Mouse (Mus musculus) kidney, adult 2 months (tissue): Measurements from ENCODE around the gene Sdk1. TPM values are rescaled to one million over a fixed set of nuclear protein-coding genes. Genes with fewer than 3 reads are reported as not detected.

Source experiments
- DNase-seq: peaks from one replicate; pipeline ENCODE4 v3.0.0; 2021
- H3K27ac ChIP-seq: fragments of 200-500 bp; 2 replicates; pipeline ENCODE4 v1.5.1; 2012; ENCODE audit warnings: low read depth, low read length, control low read depth, inconsistent platforms; ENCODE audit not compliant: insufficient read depth
- H3K27me3 ChIP-seq: fragments of 200-500 bp; replicated peaks from 2 replicates; pipeline ENCODE4 v1.6.1; 2012; ENCODE audit warnings: mild to moderate bottlenecking, moderate library complexity, low read length, inconsistent platforms; ENCODE audit not compliant: control insufficient read depth, insufficient read depth
- H3K36me3 ChIP-seq: fragments of 200-500 bp; 2 replicates; pipeline ENCODE4 v1.6.1; 2012; ENCODE audit warnings: mild to moderate bottlenecking, moderate library complexity, low read length, inconsistent platforms; ENCODE audit not compliant: control insufficient read depth, insufficient read depth
- H3K4me1 ChIP-seq: fragments of 200-500 bp; 2 replicates; pipeline ENCODE4 v1.6.1; 2011; ENCODE audit warnings: low read length; ENCODE audit not compliant: control insufficient read depth, insufficient read depth
- H3K4me3 ChIP-seq: fragments of 200-500 bp; 2 replicates; pipeline ENCODE4 v1.5.1; 2011; ENCODE audit warnings: mild to moderate bottlenecking, low read depth, low read length, control low read depth; ENCODE audit not compliant: insufficient read depth
- CTCF ChIP-seq: fragments of 200-500 bp; conservative IDR thresholded peaks from 2 replicates; pipeline ENCODE4 v1.5.1; 2011; ENCODE audit warnings: low read depth, mild to moderate bottlenecking, control low read depth, low read length, moderate library complexity, mixed read lengths; ENCODE audit not compliant: insufficient read depth, insufficient read length
- POLR2A ChIP-seq: fragments of 200-500 bp; IDR thresholded peaks from one replicate; pipeline ENCODE4 v1.6.1; 2011; ENCODE audit warnings: low read depth, low read length, control low read depth
- WGBS: fragments of 180-500 bp; shearing (Covaris S2); methylation state at CpG from one replicate; pipeline ENCODE4 v1.1.7; 2018; 5-methylcytosine and 5-hydroxymethylcytosine counted together
- polyA plus RNA-seq: library from polyadenylated mRNA; depleted of rRNA; stranded (reverse); fragments of >200 nt; gene quantifications from 2 replicates; pipeline ENCODE4 v1.2.3, GENCODE M21; 2012; rRNA removed

Gene Sdk1
- polyA plus RNA-seq, 1 experiment: 0.63 TPM

GRCm38 (mm10) chr5:142262060-142262459 is 1020.8 kb downstream of the Sdk1 start:
- H3K27ac ChIP-seq: no peak overlapping the region
- H3K4me3 ChIP-seq: no peak overlapping the region
- H3K27me3 ChIP-seq: peaks cover 2% of the 10 kb centered on the region; the same call in 1 of the 2 replicates
- DNase-seq: no peak
- 57% methylated on average over 6 of the region's 6 CpGs for WGBS
- TF ChIP-seq POLR2A (no peak), CTCF (no peak)
- H3K4me1 ChIP-seq: no peaks in the 10 kb centered on the region
- H3K36me3 ChIP-seq: no peaks in the 10 kb centered on the region

Other genes starting within 250 kb of the Sdk1 start
- 0.64 and 2.4 TPM in 2 replicates for gene Card11, start 240.9 kb upstream of the Sdk1 start, polyA plus RNA-seq